Mouse (Mus musculus): ENCODE results near the gene Fhad1.

Gene Fhad1

DNA sequence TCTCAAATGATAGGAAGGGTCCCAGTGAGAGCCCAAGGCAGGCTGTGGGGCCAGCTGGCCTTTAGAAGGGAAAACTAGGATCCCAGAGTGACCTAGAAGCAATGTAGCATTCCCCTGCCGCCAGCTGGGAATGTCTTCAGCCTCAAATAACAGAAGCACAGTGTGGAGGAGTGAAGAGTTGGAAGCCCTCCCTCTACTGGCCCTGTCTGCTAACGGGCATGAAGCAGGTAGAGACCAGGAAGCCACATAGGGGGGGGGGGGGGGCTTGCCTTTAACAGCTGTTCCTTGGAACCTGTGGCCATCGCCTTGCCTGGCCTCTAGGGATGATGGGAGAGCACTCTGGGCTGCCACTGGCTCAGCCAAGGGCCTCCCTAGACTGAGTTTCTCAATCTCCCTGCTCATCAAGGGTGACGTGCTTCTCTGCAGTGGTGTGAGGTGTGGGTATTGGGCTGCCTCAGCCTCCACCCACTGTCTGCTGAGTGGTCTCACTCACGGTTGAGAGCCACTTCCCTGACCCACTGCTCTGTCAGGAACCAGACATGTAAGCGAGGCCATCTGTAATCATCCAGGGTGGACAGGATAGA is 128.4 kb downstream of the Fhad1 start:
- no peak for DNase-seq (ENCODE audit: low spot score in 2 of 2)

DNA sequence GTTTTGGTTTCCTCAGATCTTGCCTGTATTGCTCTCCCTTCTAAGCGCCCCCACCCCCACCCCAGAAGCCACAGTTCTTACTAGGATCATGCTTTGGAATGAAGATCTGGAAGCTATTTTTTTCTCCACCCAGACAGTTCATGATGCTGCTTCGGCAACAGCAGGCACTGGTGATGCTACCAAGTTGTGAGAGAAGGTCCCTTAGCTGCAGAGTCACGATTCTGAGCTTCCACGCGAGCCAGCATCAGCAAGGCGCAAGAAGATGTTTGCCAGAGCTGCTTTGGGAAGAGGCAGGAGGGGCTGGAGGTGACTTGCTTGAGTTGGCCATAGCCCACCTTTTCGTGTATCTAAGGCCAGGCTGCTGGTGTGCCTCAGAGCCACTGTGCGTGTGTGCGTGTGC is 129.4 kb downstream of the Fhad1 start:
- peak in 1 of 2 experiments; percentile 80 for DNase-seq (ENCODE audit: low spot score in 2 of 2)

DNA sequence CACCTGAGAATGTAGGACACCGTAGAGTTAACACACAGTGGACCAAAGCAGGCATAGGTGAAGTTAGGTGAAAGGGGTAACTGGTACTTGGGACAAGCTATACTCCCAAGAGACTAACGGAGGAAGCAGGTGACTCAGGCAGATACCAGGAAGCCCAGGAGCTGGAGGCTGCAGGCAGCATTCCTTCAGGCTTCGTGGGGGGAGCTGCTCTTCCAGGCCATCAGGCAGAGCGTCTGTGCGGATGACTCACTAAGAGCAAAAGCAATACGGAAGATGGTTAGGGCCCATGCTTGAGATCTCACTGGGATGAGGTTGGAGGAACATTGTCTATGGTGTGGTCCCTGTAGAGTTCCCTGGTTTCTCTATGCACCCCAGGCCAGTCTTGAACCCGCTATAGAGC is 132.0 kb downstream of the Fhad1 start:
- no peak for DNase-seq (ENCODE audit: low spot score in 2 of 2)

DNA sequence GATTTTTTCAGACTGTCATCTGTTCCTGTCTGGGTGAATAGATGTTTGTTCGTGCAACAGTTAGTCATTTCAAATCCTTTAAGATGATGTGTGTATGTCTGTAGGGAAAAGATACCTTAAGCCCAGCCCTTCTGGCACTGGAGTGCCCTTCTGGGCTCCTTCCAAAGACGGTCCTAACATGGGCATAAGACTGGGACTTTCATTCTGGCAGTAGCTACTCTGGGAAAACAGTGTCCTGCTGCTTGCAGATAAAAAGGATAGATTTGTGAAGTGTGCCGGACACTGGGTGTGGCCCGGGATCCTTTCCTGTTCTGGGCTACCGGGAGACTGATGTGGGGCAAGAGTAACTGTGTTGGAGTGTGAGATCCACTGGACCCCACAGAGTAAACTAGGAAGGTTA is 132.9 kb downstream of the Fhad1 start:
- no peak for DNase-seq (ENCODE audit: low spot score in 2 of 2)

DNA sequence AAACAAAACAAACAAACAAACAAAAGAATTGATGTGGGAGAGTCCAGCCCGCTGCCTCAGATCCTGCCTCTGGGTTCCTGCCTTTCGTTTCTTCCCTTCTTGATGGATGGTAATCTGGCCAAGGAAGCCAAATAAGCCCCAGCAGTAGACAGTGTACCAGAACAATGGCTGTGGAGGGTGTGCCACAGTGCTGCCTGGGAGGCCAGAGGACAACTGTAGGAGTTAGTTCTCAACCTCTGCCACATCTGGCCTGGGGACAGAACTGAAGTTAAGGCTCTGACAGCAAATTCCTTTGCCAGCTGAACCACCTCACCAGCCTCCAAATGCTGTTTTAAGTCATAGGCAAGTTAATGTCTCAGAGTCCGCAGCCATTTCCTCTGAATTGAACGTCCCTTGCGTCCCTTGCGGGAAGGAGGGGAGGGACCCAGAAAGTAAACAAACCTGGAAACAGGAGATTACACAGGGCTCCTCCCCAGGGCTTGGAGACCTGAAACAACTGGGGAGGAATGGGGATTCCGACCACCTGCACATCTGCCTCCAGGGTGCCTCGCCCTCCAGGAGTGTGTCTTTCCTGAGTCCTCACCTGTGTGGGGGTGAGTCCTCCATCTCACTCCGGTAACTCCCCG is 133.5 kb downstream of the Fhad1 start:
- DNase-seq (ENCODE audit: low spot score in 2 of 2) = no peak

DNA sequence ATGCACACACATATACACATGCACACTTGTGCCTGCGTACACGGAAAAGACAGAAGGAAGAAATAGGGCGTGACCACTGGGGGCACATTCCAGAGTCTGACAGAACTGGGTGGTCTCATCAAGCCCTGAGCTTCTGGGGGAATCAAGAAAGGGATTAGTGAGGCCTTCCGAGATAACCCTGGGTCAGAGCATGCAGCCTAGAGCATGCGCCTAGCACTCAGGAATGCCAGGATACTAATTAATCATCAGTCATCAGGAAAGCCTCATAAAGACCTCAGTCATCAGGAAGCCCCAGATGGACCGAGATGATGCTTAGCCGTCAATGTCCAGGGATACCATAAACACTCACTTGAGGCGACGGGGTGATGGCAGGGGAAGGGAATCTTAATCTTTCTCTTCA is 135.0 kb downstream of the Fhad1 start:
- no peak for DNase-seq (ENCODE audit: low spot score in 2 of 2)

DNA sequence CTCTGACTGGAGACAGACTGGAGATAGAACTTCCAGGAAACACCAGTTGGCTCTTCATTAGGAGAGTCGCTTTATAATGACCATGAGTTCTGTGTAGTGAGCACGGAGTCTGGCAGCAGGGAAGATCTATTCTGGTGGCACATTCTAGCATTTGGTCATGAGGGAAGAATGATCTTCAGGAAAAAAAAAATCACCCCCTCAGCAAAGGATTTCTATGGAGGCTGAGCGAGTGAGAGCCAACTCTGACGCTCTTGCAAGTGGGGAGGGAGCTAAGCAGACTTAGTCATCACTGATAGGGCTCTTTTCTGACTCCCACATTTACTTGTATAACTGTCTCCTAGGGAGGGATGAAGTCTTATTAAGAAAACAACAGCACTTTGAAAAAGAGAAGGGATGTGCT is 135.8 kb downstream of the Fhad1 start:
- DNase-seq (ENCODE audit: low spot score in 2 of 2) = no peak

DNA sequence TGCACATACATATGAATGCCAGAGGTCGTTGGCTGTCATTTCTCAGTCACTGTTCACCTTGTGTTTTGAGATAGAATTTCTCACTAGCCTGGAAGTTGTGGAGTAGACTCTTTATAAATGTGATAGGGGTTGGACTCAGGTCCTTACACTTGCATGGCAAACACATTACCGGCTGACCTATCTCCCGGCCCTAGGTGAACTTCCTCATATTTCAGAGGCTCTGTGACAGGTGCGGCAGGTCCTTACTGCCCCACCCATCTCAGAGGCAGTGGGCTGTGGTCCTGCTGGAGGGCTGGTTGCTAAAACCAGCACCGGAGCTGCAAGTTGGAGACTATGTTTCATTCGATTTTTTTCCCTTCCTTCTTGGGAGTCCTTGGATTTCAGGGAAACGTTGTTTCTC is 136.3 kb downstream of the Fhad1 start:
- no peak for DNase-seq (ENCODE audit: low spot score in 2 of 2)

DNA sequence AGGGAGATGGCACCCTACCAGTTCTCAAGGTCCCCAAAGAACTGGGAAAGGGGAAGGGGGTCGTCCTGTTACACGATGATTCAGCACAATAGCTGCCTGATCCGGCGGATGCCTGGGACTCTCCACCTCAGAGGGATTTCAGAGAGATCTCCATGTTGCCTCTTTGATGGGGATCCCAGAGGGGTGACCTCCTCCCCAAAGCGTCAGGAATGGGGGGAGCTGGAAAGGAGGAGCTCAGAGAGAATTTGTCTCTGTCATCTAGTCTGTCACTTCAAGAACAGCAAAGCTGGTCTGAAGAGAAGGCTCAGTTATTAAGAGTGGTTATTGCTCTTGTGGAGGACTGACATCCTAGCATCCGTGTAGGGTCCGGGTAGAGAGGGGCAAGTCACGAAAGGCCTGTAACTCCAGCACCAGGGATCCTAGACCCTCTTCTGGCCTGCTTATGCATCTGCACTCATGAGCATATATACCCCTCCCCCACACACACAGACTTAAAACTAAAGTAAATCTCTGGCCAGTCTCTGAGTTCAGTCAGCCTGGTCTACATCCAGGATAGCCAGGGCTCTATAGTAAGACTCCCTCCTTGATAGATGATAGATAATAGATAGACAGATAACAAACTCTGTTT is 139.3 kb downstream of the Fhad1 start:
- DNase-seq (ENCODE audit: low spot score in 2 of 2) = no peak

DNA sequence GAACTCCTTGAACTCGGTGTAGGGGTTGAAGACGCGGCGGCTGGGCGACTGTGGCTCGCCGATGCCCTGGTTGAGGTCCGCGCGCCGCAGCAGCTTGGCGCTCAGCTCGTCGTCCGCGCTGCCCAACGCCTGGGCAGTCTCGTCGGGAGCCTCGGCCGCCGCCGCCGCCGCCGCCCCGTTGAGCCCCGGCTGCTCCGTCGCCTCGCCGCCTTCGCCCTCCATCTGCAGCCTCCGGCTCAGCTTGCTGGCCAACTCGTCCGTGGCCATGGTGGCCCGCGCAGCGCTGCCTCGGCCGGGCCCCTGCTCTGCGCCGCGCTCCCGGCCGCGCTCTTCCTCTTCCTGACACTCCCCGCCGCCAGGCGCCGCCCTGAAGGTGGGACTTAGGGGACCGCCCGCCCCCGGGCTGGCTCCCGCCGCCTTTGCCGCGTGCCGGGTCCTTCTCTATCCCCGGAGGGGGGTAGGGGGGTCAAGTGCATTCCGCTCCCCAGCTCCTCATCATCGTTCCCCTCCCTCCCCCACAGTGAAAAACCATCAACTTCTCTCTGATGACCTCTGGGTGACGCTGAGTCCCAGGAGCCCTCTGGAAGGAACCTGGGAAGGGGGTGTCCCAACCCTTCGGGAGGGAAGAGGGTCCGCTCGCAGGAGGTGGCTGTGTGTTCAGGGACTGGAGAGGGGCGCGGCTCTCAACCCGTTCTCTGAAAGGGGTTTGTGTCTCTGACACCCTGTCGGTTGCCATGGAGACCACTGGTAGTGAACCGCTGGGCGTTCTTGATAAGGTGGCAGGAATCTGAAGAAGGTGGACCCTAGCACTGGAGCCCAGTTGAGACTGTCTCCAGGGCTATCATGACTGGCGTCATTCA is 140.1 kb downstream of the Fhad1 start, which contains the start of gene Efhd2:
Gene Efhd2 (minus strand): TSS at position 320 of the 860 bp plus-strand sequence.
- peak; percentile 76 to 78 for DNase-seq (ENCODE audit: low spot score in 2 of 2)

DNA sequence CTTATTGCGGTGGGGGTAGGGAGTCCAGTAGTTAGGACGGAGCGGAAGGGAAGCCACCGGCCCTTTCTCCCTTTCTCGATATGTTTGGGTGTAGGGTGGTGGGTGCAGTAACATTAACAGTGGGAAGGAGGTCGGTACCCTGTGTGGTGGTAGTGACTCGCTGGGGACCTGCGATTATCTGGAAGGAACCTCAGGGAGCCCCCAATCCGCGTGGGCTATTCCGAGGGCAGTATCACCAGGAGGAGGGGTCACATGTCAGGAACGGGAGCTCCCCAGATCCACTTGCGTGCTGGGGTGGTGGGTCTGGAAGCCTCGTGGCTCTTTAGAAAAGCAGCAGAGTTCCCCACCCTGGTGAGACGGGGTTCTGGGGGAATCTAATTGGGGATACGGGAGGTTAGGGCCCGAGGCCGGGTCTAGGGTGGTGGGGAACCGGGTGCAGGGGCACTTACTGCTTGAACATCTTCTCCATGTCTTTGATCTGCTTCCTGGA is 140.7 kb downstream of the Fhad1 start:
- DNase-seq (ENCODE audit: low spot score in 2 of 2) = peak in 1 of 2 experiments; percentile 20

DNA sequence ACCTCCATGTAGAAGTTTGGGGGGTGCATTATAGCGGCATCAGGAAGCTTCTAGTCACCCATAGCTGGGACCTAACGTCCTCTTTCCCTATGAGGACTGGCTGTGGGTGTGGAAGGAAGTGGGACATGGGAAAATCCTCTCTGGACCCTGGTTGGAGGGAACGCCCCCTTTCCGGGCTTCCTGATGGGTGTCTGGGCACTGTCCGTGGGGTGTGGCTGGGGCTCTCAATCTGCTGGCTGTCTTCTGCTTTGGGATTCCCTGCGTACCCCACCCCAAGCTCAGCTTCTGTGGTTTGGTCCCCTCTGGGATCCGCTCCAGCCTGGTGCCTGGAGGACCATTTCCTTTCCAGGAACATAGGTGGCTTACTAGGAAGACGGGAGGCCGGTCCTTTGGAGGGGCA is 141.9 kb downstream of the Fhad1 start:
- no peak for DNase-seq (ENCODE audit: low spot score in 2 of 2)

DNA sequence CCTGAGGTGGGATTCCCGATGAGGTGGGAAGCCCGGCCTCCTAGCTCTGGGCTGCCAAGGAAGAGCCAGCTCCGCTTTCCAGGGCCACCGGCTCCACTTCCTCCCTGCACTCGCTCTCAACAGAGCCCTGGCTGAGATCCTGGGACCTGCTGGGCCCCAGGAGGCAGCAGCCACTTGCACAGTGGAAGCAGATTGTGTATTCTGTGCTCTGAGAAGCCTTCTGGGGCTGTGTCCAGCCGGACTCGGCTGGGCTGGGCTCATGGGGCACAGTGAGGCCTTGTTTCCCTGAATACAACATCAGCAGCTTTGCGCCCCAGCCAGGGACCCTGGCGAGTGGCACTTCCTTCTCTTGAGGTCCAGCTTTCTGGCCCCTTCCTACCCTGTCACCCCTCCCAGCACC is 143.0 kb downstream of the Fhad1 start:
- peak; percentile 46 to 70 for DNase-seq (ENCODE audit: low spot score in 2 of 2)

DNA sequence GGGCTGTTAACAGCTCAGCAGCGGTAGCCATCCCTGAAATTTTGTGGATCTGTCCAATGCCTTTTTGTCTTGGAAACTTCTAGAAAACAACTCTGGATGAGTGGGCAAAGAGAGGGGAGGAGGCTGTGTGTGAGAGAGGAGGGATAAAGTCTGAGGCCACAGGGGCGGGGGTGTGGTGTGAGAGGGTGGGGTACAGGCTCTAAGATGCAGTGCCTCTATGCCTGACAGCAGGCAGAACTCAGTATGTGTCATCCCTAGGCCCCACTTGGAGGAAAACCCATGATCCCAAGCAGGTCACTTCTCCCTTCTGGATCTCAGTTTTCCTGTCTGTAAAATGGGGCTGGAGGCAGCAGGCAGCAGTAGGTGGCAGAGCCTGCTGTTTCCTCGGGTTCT is 143.6 kb downstream of the Fhad1 start:
- DNase-seq (ENCODE audit: low spot score in 2 of 2) = no peak

DNA sequence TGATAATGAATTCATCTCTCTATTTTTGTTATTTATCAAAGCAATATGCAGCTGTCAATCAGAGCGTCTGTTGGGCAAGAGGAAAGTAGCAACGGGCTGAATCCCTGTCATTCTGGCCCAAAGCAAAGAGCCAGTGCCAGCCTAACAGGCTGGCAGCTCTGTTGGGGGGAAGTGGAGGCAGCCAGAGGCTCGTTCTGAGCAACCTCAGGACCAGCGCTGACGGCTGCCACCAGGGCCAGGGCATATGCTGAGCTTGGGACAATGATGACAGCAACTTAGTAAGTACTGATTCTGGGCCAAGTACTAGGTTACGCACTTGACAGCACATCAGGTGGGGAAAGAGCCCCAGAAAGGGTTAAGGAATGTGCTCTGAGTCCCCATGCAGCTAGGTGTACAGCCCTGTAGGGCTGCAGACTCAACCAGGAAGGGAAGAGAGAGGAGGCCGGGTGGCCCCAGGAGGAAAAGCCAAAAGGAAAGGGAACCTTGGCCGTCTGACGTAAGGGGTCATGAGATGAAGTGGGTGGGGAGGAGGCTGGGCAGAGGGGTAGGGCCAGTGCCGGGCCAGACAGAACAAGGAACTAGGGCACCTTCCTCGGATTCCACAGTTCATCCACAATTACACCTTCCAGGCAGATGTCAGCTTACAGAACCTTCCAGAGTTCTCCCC is 144.1 kb downstream of the Fhad1 start:
- DNase-seq (ENCODE audit: low spot score in 2 of 2) = no peak

DNA sequence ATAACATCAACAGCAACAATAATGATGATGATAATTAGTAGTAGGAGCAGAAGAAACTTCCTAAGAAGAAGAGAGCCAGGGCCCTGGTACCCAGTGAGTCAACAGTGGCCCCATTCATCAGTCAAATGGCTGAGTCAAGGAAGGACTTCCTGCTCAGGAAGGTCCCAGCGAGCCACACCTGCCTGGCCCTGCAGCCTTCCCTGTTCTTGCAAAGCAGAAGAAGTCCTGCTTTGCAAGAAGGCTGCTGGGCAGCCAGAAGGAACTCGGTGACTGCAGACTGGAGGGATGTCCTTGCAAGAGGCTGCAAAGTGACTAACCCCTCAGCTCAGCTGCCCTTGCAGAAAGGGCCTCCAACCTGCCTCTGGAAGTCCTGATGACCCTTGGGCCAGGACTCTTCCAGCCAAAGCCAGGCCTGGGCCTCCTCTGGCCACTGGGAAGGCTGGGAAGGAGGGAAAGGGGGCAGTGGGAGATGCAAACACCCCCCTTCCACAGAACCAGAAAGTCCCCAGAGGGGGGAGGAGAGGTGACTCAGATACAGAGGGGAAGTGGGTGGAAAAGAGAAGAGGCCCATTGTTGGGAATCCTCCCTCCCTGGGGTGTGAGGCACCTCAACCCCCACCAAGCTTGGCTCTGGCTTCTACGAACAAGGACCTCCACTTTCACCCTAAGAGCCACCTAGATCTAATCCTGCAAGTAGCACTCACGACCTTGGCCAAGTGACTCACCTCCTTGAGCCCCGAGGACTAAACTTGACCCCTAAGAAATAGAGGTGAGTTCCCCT is 145.3 kb downstream of the Fhad1 start:
- DNase-seq (ENCODE audit: low spot score in 2 of 2) = no peak

DNA sequence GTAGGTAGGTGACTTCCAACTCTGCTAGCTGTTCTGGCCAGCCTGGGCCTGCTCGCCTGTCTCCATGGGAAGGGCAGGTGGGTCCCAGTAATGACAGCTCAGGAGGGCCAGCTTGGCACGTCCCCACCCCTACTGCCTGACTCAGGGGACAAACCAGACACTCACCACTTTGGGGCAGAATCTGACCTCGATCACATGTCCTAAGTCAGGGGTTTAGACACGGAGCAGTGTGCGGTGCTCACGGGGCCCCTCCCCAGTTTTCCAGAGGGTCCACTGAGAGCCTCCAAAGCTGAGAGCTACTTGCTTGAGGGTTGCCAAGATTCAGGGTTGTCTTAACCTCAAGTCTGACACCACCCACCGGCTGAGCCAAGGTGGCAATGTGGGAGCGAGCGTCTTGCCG is 146.8 kb downstream of the Fhad1 start:
- no peak for DNase-seq (ENCODE audit: low spot score in 2 of 2)

DNA sequence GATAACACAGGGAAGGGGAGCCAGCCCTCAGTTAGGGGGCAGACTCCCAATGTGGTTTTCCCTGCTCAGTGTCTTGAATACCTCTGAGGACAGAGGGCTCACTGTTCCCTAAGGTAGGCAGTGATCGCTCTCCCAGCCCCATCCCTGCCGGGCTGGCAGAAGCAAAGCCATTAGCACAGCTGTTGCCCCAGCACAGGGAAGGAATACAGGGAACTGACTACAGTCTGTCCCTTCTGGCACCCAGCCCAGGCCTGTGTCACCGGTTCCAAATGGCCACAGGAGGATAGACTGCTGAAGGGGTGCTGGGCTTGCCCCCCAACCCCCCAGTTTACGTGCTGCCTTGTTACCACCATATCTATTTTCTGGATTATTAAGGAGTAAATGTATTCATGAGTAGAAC is 147.4 kb downstream of the Fhad1 start:
- peak in 1 of 2 experiments; percentile 62 for DNase-seq (ENCODE audit: low spot score in 2 of 2)

DNA sequence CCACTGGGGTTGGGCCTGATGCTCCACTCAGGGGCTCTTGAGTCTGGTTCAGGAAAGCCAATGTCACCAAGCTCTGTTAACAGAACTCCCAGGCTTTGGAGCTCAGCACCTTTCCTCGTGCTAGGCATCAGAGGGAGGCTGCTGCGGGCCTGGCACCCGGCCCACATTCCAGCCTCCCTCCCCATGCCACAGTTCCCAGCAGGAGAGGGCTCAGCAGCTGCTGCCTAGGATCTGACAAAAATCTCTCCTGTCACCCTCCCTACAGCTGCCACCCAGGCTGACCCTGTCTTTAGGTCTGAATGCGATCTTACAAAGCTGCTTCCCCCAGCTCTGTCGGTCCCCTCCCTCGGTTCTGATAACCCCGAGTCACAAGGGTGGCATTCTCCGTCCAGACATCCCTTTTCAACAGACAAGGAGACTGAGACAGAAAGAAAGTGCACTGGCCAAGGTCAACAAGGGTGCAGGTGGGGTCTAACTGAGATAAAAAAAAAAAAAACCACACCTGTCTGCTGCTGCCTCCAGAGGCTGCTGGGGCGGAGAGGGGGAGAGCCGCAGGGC is 147.9 kb downstream of the Fhad1 start:
- peak in 1 of 2 experiments; percentile 58 for DNase-seq (ENCODE audit: low spot score in 2 of 2)

DNA sequence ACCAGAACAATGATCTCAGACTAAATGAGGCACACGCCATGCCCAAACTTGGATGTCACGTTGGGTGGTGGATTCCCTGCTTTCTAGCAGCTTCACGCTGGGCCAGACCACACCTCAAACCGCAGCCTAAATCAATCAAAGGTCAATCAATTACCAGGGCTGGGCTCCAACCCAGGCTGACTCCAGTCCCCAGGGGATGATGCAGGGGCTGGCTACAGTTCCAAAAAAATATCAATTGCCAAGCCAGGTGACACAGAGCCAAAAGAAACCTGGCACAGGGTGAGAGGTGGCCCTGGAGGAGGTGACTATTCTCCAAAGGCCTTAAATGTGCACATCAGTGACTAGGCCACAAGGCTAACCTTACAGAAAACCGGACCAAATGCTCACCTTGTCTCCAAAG is 149.3 kb downstream of the Fhad1 start:
- DNase-seq (ENCODE audit: low spot score in 2 of 2) = no peak

DNA sequence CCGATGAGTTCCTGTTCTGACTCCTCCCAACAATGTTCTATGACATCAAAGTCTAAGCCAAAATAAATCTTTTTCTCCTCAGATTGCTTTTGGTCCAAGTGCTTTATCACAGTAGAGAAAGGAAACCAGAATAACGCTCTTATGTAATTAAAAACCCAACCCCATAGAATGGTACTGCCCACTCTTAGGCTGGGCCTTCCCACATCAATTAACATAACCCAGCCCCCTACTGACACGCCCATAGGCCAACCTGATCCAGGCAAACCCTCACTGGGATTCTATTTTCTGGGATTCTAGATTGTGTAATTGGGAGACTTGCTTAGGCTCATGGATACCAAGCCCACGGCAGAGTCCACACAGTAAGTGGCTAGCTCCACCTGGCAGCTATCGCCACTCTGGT is 149.9 kb downstream of the Fhad1 start:
- DNase-seq (ENCODE audit: low spot score in 2 of 2) = no peak

All from frontal cortex, postnatal 36 days (tissue).